Mouse (Mus musculus) liver, embryonic 13.5 days (tissue): Measurements from ENCODE around the gene 4921504E06Rik. TPM values are rescaled to one million over a fixed set of nuclear protein-coding genes. Genes with fewer than 3 reads are reported as not detected.

Experiments used
- ATAC-seq: fragments of 200-750 bp; cut with Nextera tagmentation; 2 replicates; pipeline ENCODE4 v1.8.0; 2017; ENCODE audit warnings: low read depth, mild to moderate bottlenecking, moderate number of reproducible peaks, moderate library complexity
- DNase-seq: peaks from one replicate; pipeline ENCODE4 v3.0.0; 2022
- H3K27ac ChIP-seq: fragments of 300-500 bp; sonication (generic); 2 replicates; pipeline ENCODE4 v1.5.1; 2015; ENCODE audit warnings: moderate library complexity, mild to moderate bottlenecking, inconsistent platforms
- H3K27me3 ChIP-seq: fragments of 300-500 bp; sonication (generic); 2 replicates; pipeline ENCODE4 v1.6.1; 2015; ENCODE audit warnings: mild to moderate bottlenecking, inconsistent platforms
- H3K36me3 ChIP-seq: fragments of 300-500 bp; sonication (generic); 2 replicates; pipeline ENCODE4 v1.6.1; 2015; ENCODE audit warnings: mild to moderate bottlenecking, inconsistent platforms
- H3K4me1 ChIP-seq: fragments of 300-500 bp; sonication (generic); replicated peaks from 2 replicates; pipeline ENCODE4 v1.6.1; 2015; ENCODE audit warnings: inconsistent platforms
- H3K4me2 ChIP-seq: fragments of 300-500 bp; sonication (generic); 2 replicates; pipeline ENCODE4 v1.6.1; 2015; ENCODE audit warnings: inconsistent platforms, mild to moderate bottlenecking, moderate library complexity
- H3K4me3 ChIP-seq: fragments of 300-500 bp; sonication (generic); replicated peaks from 2 replicates; pipeline ENCODE4 v1.5.1; 2015; ENCODE audit warnings: mild to moderate bottlenecking, inconsistent platforms
- H3K9ac ChIP-seq: fragments of 300-500 bp; sonication (generic); 2 replicates; pipeline ENCODE4 v1.6.1; 2015; ENCODE audit warnings: mild to moderate bottlenecking, inconsistent platforms
- H3K9me3 ChIP-seq: fragments of 300-500 bp; sonication (generic); replicated peaks from 2 replicates; pipeline ENCODE4 v1.6.1; 2016; ENCODE audit warnings: inconsistent platforms
- WGBS: fragments of 180-500 bp; shearing (Covaris S2); methylation state at CpG from one replicate; pipeline ENCODE4 v1.1.7; 2015; ENCODE audit not compliant: insufficient replicate concordance; 5-methylcytosine and 5-hydroxymethylcytosine counted together
- polyA plus RNA-seq: library from polyadenylated mRNA; unstranded; fragments of >200 nt; fragmentation: Nextera tagmentation; extraction: Ambion mirVana; gene quantifications from 2 replicates; pipeline ENCODE4 v1.2.1, GENCODE M21; 2015

Gene 4921504E06Rik
- polyA plus RNA-seq, 1 experiment from 2014 or later, result not detected

GRCm38 (mm10) chr2:19560071-19560470, 6.4 kb upstream of the 4921504E06Rik start:
- H3K4me2 ChIP-seq, result no peak overlapping the region
- H3K27me3 ChIP-seq, result no peaks in the 10 kb centered on the region
- no peak overlapping the region for H3K27ac ChIP-seq
- ATAC-seq (no peak), DNase-seq (no peak)
- no peaks in the 10 kb centered on the region for H3K9me3 ChIP-seq
- no peaks in the 10 kb centered on the region for H3K4me1 ChIP-seq
- H3K9ac ChIP-seq, result no peak overlapping the region
- WGBS, result 42% methylated on average over 4 of the region's 4 CpGs
- no peaks in the 10 kb centered on the region for H3K36me3 ChIP-seq
- H3K4me3 ChIP-seq, result no peak overlapping the region

GRCm38 (mm10) chr2:19551396-19551795, 2.3 kb downstream of the 4921504E06Rik start:
- no peaks in the 10 kb centered on the region for H3K9me3 ChIP-seq
- H3K27me3 ChIP-seq, result no peaks in the 10 kb centered on the region
- WGBS, result 57% methylated on average over 2 of the region's 2 CpGs
- no peaks in the 10 kb centered on the region for H3K36me3 ChIP-seq
- H3K4me2 ChIP-seq, result no peak overlapping the region
- H3K4me1 ChIP-seq, result peaks cover 3% of the 10 kb centered on the region
- H3K4me3 ChIP-seq, result no peak overlapping the region
- ATAC-seq (no peak), DNase-seq (no peak)
- no peak overlapping the region for H3K9ac ChIP-seq
- no peak overlapping the region for H3K27ac ChIP-seq

- Histone ChIP-seq H3K36me3 (no peaks in the 10 kb centered on the region), H3K27ac (no peak overlapping the region), H3K27me3 (no peaks in the 10 kb centered on the region), H3K9ac (no peak overlapping the region), H3K4me3 (no peak overlapping the region), H3K4me1 (no peaks in the 10 kb centered on the region), H3K4me2 (no peak overlapping the region), H3K9me3 (no peaks in the 10 kb centered on the region)
- 34% methylated on average over 1 of the region's 1 CpGs for WGBS
- DNase-seq (no peak), ATAC-seq (no peak)
Measured at GRCm38 (mm10) chr2:19540906-19541305, 12.8 kb downstream of the 4921504E06Rik start.

- no peak for DNase-seq
- Histone ChIP-seq H3K4me3 (no peak overlapping the region), H3K4me1 (no peaks in the 10 kb centered on the region), H3K36me3 (no peaks in the 10 kb centered on the region), H3K4me2 (no peak overlapping the region), H3K27ac (no peak overlapping the region), H3K9me3 (no peaks in the 10 kb centered on the region), H3K27me3 (no peaks in the 10 kb centered on the region), H3K9ac (no peak overlapping the region)
- WGBS, result 54% methylated on average over 2 of the region's 2 CpGs
- ATAC-seq, result no peak
Measured at GRCm38 (mm10) chr2:19529428-19529827, 24.3 kb downstream of the 4921504E06Rik start.

GRCm38 (mm10) chr2:19528797-19529196, 24.9 kb downstream of the 4921504E06Rik start:
- WGBS, result 0% methylated on average over 1 of the region's 1 CpGs

GRCm38 (mm10) chr2:19524071-19524470, 29.6 kb downstream of the 4921504E06Rik start:
- ATAC-seq, result no peak
- no peaks in the 10 kb centered on the region for H3K36me3 ChIP-seq
- H3K27me3 ChIP-seq, result 0 out of 2 replicates have a peak, but pooled peaks cover 5% of the 10 kb centered on the region
- 52% methylated on average over 5 of the region's 5 CpGs for WGBS
- no peak overlapping the region for H3K27ac ChIP-seq
- no peaks in the 10 kb centered on the region for H3K9me3 ChIP-seq
- no peaks in the 10 kb centered on the region for H3K4me1 ChIP-seq
- no peak overlapping the region for H3K9ac ChIP-seq
- DNase-seq, result no peak
- H3K4me3 ChIP-seq, result no peak overlapping the region
- H3K4me2 ChIP-seq, result no peak overlapping the region

More at GRCm38 (mm10) chr2:19528797-19529196, 24.9 kb downstream of the 4921504E06Rik start:
- DNase-seq, result no peak
- Histone ChIP-seq H3K9ac (no peak overlapping the region), H3K36me3 (no peaks in the 10 kb centered on the region), H3K4me3 (no peak overlapping the region), H3K27ac (no peak overlapping the region), H3K9me3 (no peaks in the 10 kb centered on the region), H3K4me1 (no peaks in the 10 kb centered on the region), H3K4me2 (no peak overlapping the region), H3K27me3 (no peaks in the 10 kb centered on the region)
- ATAC-seq, result no peak

- Histone ChIP-seq H3K4me2 (no peak overlapping the region), H3K4me3 (no peak overlapping the region), H3K27ac (no peak overlapping the region), H3K4me1 (no peaks in the 10 kb centered on the region), H3K9ac (no peak overlapping the region), H3K9me3 (no peaks in the 10 kb centered on the region), H3K27me3 (peaks cover 9% of the 10 kb centered on the region; the same call in 1 of the 2 replicates), H3K36me3 (no peaks in the 10 kb centered on the region)
- ATAC-seq (no peak), DNase-seq (no peak)
- 17% methylated on average over 7 of the region's 7 CpGs for WGBS
Measured at GRCm38 (mm10) chr2:19521662-19522061, 32.1 kb downstream of the 4921504E06Rik start.

GRCm38 (mm10) chr2:19520617-19521016, 33.1 kb downstream of the 4921504E06Rik start:
- no peak overlapping the region for H3K9ac ChIP-seq
- WGBS, result 53% methylated on average over 2 of the region's 2 CpGs
- H3K9me3 ChIP-seq, result no peaks in the 10 kb centered on the region
- no peak overlapping the region for H3K4me3 ChIP-seq
- no peak overlapping the region for H3K4me2 ChIP-seq
- ATAC-seq (no peak), DNase-seq (no peak)
- peaks cover 9% of the 10 kb centered on the region; the same call in 1 of the 2 replicates for H3K27me3 ChIP-seq
- no peak overlapping the region for H3K27ac ChIP-seq
- no peaks in the 10 kb centered on the region for H3K36me3 ChIP-seq
- H3K4me1 ChIP-seq, result no peaks in the 10 kb centered on the region

GRCm38 (mm10) chr2:19519768-19520167, 33.9 kb downstream of the 4921504E06Rik start:
- 7% methylated on average over 7 of the region's 7 CpGs for WGBS
- peak; percentile 5 for DNase-seq
- H3K9ac ChIP-seq, result no peak overlapping the region
- no peaks in the 10 kb centered on the region for H3K36me3 ChIP-seq
- no peak for ATAC-seq
- H3K9me3 ChIP-seq, result no peaks in the 10 kb centered on the region
- H3K27me3 ChIP-seq, result peaks cover 9% of the 10 kb centered on the region; the same call in 1 of the 2 replicates
- H3K27ac ChIP-seq, result no peak overlapping the region
- H3K4me1 ChIP-seq, result no peaks in the 10 kb centered on the region
- H3K4me3 ChIP-seq, result no peak overlapping the region
- no peak overlapping the region for H3K4me2 ChIP-seq

GRCm38 (mm10) chr2:19517952-19518351, 35.8 kb downstream of the 4921504E06Rik start:
- 47% methylated on average over 13 of the region's 13 CpGs for WGBS

GRCm38 (mm10) chr2:19512381-19512780, 41.3 kb downstream of the 4921504E06Rik start:
- H3K9me3 ChIP-seq, result no peaks in the 10 kb centered on the region
- H3K27ac ChIP-seq, result no peak overlapping the region
- no peak overlapping the region for H3K9ac ChIP-seq
- no peaks in the 10 kb centered on the region for H3K27me3 ChIP-seq
- no peaks in the 10 kb centered on the region for H3K4me1 ChIP-seq
- no peak overlapping the region for H3K4me3 ChIP-seq
- DNase-seq, result no peak
- H3K4me2 ChIP-seq, result no peak overlapping the region
- no peaks in the 10 kb centered on the region for H3K36me3 ChIP-seq
- 55% methylated on average over 5 of the region's 5 CpGs for WGBS
- no peak for ATAC-seq

More at GRCm38 (mm10) chr2:19517952-19518351, 35.8 kb downstream of the 4921504E06Rik start:
- Histone ChIP-seq H3K4me3 (no peak overlapping the region), H3K4me1 (no peaks in the 10 kb centered on the region), H3K27me3 (peaks cover 9% of the 10 kb centered on the region; the same call in 1 of the 2 replicates), H3K36me3 (no peaks in the 10 kb centered on the region), H3K9me3 (no peaks in the 10 kb centered on the region), H3K4me2 (no peak overlapping the region), H3K27ac (no peak overlapping the region), H3K9ac (no peak overlapping the region)
- DNase-seq (no peak), ATAC-seq (no peak)

- H3K27ac ChIP-seq, result no peak overlapping the region
- H3K4me3 ChIP-seq, result no peak overlapping the region
- H3K9me3 ChIP-seq, result no peaks in the 10 kb centered on the region
- ATAC-seq (no peak), DNase-seq (no peak)
- no peak overlapping the region for H3K9ac ChIP-seq
- 60% methylated on average over 5 of the region's 5 CpGs for WGBS
- H3K4me1 ChIP-seq, result no peaks in the 10 kb centered on the region
- no peak overlapping the region for H3K4me2 ChIP-seq
- no peaks in the 10 kb centered on the region for H3K36me3 ChIP-seq
- no peaks in the 10 kb centered on the region for H3K27me3 ChIP-seq
Measured at GRCm38 (mm10) chr2:19511032-19511431, 42.7 kb downstream of the 4921504E06Rik start.
